Mouse (Mus musculus) midbrain, embryonic 11.5 days (tissue): ENCODE results near the gene Klf4. TPM values are rescaled to one million over a fixed set of nuclear protein-coding genes. Genes with fewer than 3 reads are reported as not detected.

Experiments used
- ATAC-seq: fragments of 200-750 bp; cut with Nextera tagmentation; 2 replicates; pipeline ENCODE4 v1.8.0; 2017; ENCODE audit warnings: moderate TSS enrichment, moderate library complexity; ENCODE audit not compliant: low FRiP score
- DNase-seq: peaks from one replicate; pipeline ENCODE4 v3.0.0; 2015; ENCODE audit warnings: low spot score; ENCODE audit errors: missing footprints
- H3K27ac ChIP-seq: fragments of 300-500 bp; sonication (generic); 2 replicates; pipeline ENCODE4 v1.5.1; 2014; ENCODE audit warnings: low read depth, low read length
- H3K27me3 ChIP-seq: fragments of 300-500 bp; sonication (generic); 2 replicates; pipeline ENCODE4 v1.6.1; 2014; ENCODE audit warnings: mild to moderate bottlenecking, low read length, moderate library complexity, mixed read lengths; ENCODE audit not compliant: control insufficient read depth, insufficient read depth
- H3K36me3 ChIP-seq: fragments of 300-500 bp; sonication (generic); 2 replicates; pipeline ENCODE4 v1.6.1; 2014; ENCODE audit warnings: mild to moderate bottlenecking, low read length, moderate library complexity, mixed read lengths; ENCODE audit not compliant: control insufficient read depth, insufficient read depth
- H3K4me1 ChIP-seq: fragments of 300-500 bp; sonication (generic); 2 replicates; pipeline ENCODE4 v1.6.1; 2014; ENCODE audit warnings: low read length; ENCODE audit not compliant: control insufficient read depth, insufficient read depth
- H3K4me2 ChIP-seq: fragments of 300-500 bp; sonication (generic); 2 replicates; pipeline ENCODE4 v1.6.1; 2014; ENCODE audit warnings: mild to moderate bottlenecking, moderate library complexity
- H3K4me3 ChIP-seq: fragments of 300-500 bp; sonication (generic); 2 replicates; pipeline ENCODE4 v1.5.1; 2014; ENCODE audit warnings: low read depth, low read length
- H3K9ac ChIP-seq: fragments of 300-500 bp; sonication (generic); 2 replicates; pipeline ENCODE4 v1.6.1; 2014; ENCODE audit warnings: low read length
- H3K9me3 ChIP-seq: fragments of 300-500 bp; sonication (generic); 2 replicates; pipeline ENCODE4 v1.6.1; 2016; ENCODE audit warnings: low read length; ENCODE audit not compliant: control insufficient read depth
- WGBS: fragments of 180-500 bp; shearing (Covaris S2); extraction: QIAGEN DNeasy Blood & Tissue Kit; methylation state at CpG from one replicate; pipeline ENCODE4 v1.1.7; 2014; 5-methylcytosine and 5-hydroxymethylcytosine counted together
- polyA plus RNA-seq: library from polyadenylated mRNA; unstranded; fragments of >200 nt; fragmentation: Nextera tagmentation; extraction: Ambion mirVana; gene quantifications from 2 replicates; pipeline ENCODE4 v1.2.1, GENCODE M21; 2014

Klf4 gene
- polyA plus RNA-seq, 1 experiment from 2014 or later, result 1.7 TPM

DNA sequence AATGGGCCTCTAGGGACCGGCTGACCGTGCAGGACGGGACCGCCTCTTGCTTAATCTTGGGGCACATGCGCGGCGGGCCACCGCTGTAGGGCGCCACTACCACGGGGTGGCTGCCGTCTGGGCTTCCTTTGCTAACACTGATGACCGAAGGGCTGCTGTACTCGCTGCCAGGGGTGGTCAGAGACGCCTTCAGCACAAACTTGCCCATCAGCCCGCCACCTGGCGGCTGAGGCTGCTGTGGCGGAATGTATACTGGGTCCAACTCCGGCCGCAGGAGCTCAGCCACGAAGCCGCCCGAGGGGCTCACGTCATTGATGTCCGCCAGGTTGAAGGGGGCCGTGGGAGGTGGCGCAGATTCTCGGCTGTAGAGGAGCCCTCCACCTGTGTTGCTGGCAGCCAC, 2.0 kb downstream of the Klf4 start:
- Histone ChIP-seq H3K27me3 (peaks cover 37% of the 10 kb centered on the region), H3K9me3 (no peaks in the 10 kb centered on the region), H3K9ac (peak overlapping the region; percentile 33; the same call in 1 of the 2 replicates), H3K4me2 (peak overlapping the region; percentile 97), H3K4me3 (peak overlapping the region; percentile 55), H3K27ac (no peak overlapping the region), H3K36me3 (no peaks in the 10 kb centered on the region), H3K4me1 (peaks cover 19% of the 10 kb centered on the region)
- peak; percentile 51 for ATAC-seq
- under 1% methylated on average over 27 of the region's 27 CpGs for WGBS
- peak; percentile 97 for DNase-seq

- ATAC-seq, result no peak
- 88% methylated on average over 3 of the region's 4 CpGs for WGBS
These were observed 3.9 kb downstream of the Klf4 start for GRCm38 (mm10) chr4:55528404-55528803.

DNA sequence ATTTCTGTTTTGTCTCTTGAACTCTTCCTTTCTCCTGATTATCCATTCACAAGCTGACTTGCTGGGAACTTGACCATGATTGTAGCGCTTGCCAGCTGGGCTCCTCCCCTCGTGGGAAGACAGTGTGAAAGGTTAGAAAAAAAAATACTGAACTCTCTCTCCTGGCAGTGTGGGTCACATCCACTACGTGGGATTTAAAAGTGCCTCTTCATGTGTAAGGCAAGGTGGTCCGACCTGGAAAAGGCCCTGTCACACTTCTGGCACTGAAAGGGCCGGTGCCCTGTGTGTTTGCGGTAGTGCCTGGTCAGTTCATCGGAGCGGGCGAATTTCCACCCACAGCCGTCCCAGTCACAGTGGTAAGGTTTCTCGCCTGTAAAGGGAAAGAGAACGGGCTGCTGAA, 4.3 kb downstream of the Klf4 start:
- WGBS, result 86% methylated on average over 12 of the region's 12 CpGs
- Histone ChIP-seq H3K36me3 (no peaks in the 10 kb centered on the region), H3K27ac (no peak overlapping the region), H3K4me2 (no peak overlapping the region), H3K27me3 (peaks cover 27% of the 10 kb centered on the region), H3K9ac (no peak overlapping the region), H3K4me1 (peaks cover 16% of the 10 kb centered on the region), H3K4me3 (no peak overlapping the region), H3K9me3 (no peaks in the 10 kb centered on the region)
- DNase-seq, result peak; percentile 70
- no peak for ATAC-seq

More at GRCm38 (mm10) chr4:55528404-55528803, 3.9 kb downstream of the Klf4 start:
- no peak overlapping the region for H3K9ac ChIP-seq
- peaks cover 27% of the 10 kb centered on the region for H3K27me3 ChIP-seq
- H3K4me1 ChIP-seq, result peaks cover 19% of the 10 kb centered on the region
- no peak overlapping the region for H3K27ac ChIP-seq
- no peaks in the 10 kb centered on the region for H3K36me3 ChIP-seq
- H3K4me3 ChIP-seq, result no peak overlapping the region
- DNase-seq, result peak; percentile 75
- H3K9me3 ChIP-seq, result no peaks in the 10 kb centered on the region
- H3K4me2 ChIP-seq, result no peak overlapping the region

GRCm38 (mm10) chr4:55526247-55527115, 5.8 kb downstream of the Klf4 start:
- Histone ChIP-seq H3K4me2 (no peak overlapping the region), H3K36me3 (no peaks in the 10 kb centered on the region), H3K9ac (no peak overlapping the region), H3K4me1 (peaks cover 11% of the 10 kb centered on the region), H3K9me3 (no peaks in the 10 kb centered on the region), H3K4me3 (no peak overlapping the region), H3K27ac (no peak overlapping the region), H3K27me3 (peaks cover 20% of the 10 kb centered on the region)
- DNase-seq, result peak; percentile 71
- WGBS, result 81% methylated on average over 5 of the region's 5 CpGs
- ATAC-seq, result no peak

DNA sequence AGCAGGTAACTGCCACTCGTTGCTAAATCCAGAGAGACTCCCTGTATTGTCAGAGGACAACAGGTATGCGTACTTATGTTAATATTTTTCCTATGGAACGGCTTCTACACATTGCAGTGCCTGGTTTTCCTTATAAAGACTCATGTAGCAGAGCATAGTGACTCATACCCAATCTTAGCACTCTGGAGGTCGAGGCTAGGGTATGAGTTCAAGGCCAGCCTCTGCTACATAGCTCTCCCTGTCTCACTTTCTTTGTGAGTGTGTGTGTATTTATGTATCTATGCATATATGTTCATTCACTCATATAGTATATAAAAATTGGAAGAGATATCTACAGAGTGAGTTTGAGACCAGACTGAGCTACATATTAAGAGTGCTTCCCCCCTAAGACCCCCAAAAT, 8.3 kb downstream of the Klf4 start:
- Histone ChIP-seq H3K27me3 (no peaks in the 10 kb centered on the region; the same call in 1 of the 2 replicates), H3K4me2 (no peak overlapping the region), H3K36me3 (no peaks in the 10 kb centered on the region), H3K4me1 (no peaks in the 10 kb centered on the region; the same call in 1 of the 2 replicates), H3K9ac (no peak overlapping the region), H3K27ac (no peak overlapping the region), H3K4me3 (no peak overlapping the region), H3K9me3 (no peaks in the 10 kb centered on the region)
- WGBS, result 74% methylated on average over 4 of the region's 4 CpGs
- ATAC-seq, result no peak
- peak; percentile 54 for DNase-seq

DNA sequence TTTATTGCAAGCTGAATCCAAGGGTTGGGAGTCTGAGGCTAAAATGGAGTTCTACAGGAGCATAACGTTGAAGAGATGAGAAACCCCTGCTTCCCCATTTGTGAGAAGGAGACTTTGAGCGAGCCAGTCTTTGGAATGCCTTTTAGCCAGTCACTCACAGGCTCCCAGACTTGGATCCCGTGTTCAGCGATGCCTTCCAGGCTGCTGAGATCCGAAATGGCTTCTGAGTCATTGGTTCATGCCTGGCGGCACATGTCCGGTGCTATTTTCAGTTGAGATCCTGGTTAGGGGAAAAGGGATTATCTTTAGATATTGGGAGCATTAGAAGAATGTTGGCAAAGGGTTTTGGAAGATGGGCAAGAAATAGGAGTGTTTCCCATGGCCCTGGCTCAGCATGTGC, 14.8 kb downstream of the Klf4 start:
- WGBS, result 91% methylated on average over 7 of the region's 7 CpGs
- no peak overlapping the region for H3K4me2 ChIP-seq
- H3K4me1 ChIP-seq, result peaks cover 3% of the 10 kb centered on the region; the same call in 1 of the 2 replicates

DNA sequence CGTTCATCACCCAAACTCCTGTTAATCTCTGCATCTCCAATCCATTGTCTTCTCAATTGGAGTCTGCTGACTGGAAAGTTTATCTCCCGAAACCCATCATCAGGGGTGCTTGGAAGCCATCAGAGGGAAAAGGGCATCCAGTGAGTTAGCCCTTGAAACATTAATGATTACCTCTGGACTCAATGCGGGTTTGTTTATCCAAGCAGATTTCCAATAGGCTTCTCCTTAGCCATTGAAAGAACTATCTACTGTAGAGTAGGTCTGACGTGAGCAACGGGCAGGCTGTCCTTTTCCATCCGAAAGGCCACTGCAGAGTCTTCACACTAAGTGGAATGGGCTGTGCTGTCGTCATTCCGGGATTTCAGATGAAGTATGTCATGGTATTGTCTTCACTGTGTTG, 16.2 kb downstream of the Klf4 start:
- no peak for ATAC-seq
- no peak overlapping the region for H3K4me2 ChIP-seq
- H3K36me3 ChIP-seq, result no peaks in the 10 kb centered on the region
- H3K27me3 ChIP-seq, result peaks cover 3% of the 10 kb centered on the region; the same call in 1 of the 2 replicates
- H3K9ac ChIP-seq, result no peak overlapping the region
- no peak overlapping the region for H3K4me3 ChIP-seq
- peaks cover 3% of the 10 kb centered on the region; the same call in 1 of the 2 replicates for H3K4me1 ChIP-seq
- H3K27ac ChIP-seq, result no peak overlapping the region
- H3K9me3 ChIP-seq, result no peaks in the 10 kb centered on the region
- WGBS, result 85% methylated on average over 8 of the region's 8 CpGs
- peak; percentile 57 for DNase-seq

More for the DNA sequence above, 14.8 kb downstream of the Klf4 start:
- ATAC-seq, result no peak
- H3K27me3 ChIP-seq, result peaks cover 3% of the 10 kb centered on the region; the same call in 1 of the 2 replicates
- no peaks in the 10 kb centered on the region for H3K36me3 ChIP-seq
- peak; percentile 45 for DNase-seq
- no peak overlapping the region for H3K27ac ChIP-seq
- no peak overlapping the region for H3K4me3 ChIP-seq
- no peaks in the 10 kb centered on the region for H3K9me3 ChIP-seq
- H3K9ac ChIP-seq, result no peak overlapping the region

DNA sequence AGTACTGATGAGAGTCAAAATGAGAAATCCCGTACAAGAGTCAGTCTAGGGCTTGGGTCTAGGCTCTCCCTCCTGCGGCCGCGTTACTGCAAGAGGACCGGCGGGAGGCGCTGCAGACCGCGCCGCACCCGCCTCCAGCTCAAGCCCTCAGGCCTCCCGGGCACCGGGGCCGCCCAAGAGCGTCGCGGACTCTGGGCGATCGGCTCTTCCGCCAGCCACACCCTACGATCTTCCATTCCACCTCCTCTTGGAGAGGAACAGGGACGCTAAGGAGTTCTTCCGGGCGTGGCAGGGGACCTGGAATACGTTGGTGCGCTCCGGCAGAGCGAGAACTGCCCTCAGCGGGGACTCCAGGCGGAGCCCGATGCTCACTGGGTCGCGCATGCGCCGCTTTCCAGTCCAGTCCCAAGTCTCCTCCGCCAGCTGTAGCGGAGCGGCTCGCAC, 17.5 kb downstream of the Klf4 start:
- ATAC-seq (peak; percentile 99), DNase-seq (peak; percentile 99)
- H3K4me3 ChIP-seq, result peak overlapping the region; percentile 40
- H3K9me3 ChIP-seq, result no peaks in the 10 kb centered on the region
- H3K36me3 ChIP-seq, result no peaks in the 10 kb centered on the region
- peaks cover 3% of the 10 kb centered on the region; the same call in 1 of the 2 replicates for H3K27me3 ChIP-seq
- no peak overlapping the region for H3K27ac ChIP-seq
- H3K4me2 ChIP-seq, result peak overlapping the region; percentile 56
- WGBS, result under 1% methylated on average over 38 of the region's 39 CpGs
- peak overlapping the region; percentile 62 for H3K9ac ChIP-seq
- H3K4me1 ChIP-seq, result peaks cover 3% of the 10 kb centered on the region; the same call in 1 of the 2 replicates

DNA sequence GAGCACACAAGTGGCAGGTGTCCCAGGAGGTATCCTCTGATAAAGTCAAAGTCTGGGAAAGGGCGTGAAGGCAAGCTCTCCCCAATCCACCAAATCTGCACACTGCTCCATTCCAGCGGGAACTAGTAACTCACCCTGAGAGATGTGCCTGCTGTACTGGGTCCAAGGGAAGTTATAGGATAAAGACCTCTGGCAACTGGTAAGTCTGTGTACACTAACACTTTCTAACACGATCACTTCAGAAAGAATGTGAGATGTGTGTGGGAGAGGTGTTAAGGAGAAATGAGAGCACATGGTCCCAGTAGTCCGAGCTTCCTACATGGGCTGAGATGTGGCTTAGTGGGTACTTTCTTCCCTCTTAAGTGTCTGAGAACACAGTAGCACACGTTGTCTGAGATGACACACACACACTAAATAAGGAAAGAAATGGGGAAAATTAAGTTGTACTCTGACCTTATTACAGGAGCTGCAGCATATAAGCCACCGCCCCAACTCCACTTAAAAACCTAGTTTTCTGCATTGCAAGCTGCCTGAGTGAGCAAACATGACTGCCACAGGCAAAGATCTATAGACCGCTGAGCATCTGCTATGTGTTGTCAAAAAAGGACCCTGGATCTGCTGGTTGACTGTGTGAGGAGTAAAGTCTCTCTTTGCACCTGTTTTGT, 18.5 kb downstream of the Klf4 start:
- 86% methylated on average over 7 of the region's 7 CpGs for WGBS
- Histone ChIP-seq H3K4me2 (no peak overlapping the region), H3K9me3 (no peaks in the 10 kb centered on the region), H3K4me1 (peaks cover 3% of the 10 kb centered on the region; the same call in 1 of the 2 replicates), H3K27ac (no peak overlapping the region), H3K4me3 (no peak overlapping the region), H3K27me3 (peaks cover 3% of the 10 kb centered on the region; the same call in 1 of the 2 replicates), H3K9ac (no peak overlapping the region), H3K36me3 (no peaks in the 10 kb centered on the region)
- DNase-seq (peak; percentile 68), ATAC-seq (no peak)
